Mouse (Mus musculus): ENCODE results near the gene Ano4. TPM values are rescaled to one million over a fixed set of nuclear protein-coding genes. Genes with fewer than 3 reads are reported as not detected.

Gene Ano4
- polyA plus RNA-seq (2015; fragmentation: Nextera tagmentation; extraction: Ambion mirVana): 10.6 and 11.9 TPM in 2 replicates

GRCm38 (mm10) chr10:89344491-89345195, at the start of gene Ano4:
Ano4 (minus strand) TSS chr10:89344762.
- peak within 1 kb of the TSS; percentile 75 for H3K9ac ChIP-seq (ENCODE audit: low read depth, low read length)
- no peaks in the 10 kb centered on the region for H3K36me3 ChIP-seq (ENCODE audit: control insufficient read depth, insufficient read depth, low read length)
- H3K4me1 ChIP-seq (ENCODE audit: control insufficient read depth, insufficient read depth, low read depth, low read length): peaks cover 5% of the 10 kb centered on the region
- peak within 1 kb of the TSS; percentile 87 for H3K4me2 ChIP-seq (ENCODE audit: low read length)
- H3K4me3 ChIP-seq (ENCODE audit: low read length): peak within 1 kb of the TSS; percentile 63
- H3K9me3 ChIP-seq (ENCODE audit: control insufficient read depth, low read length): no peaks in the 10 kb centered on the region
- under 1% methylated on average over 64 of the region's 70 CpGs for WGBS
- H3K27me3 ChIP-seq (replicated peaks; ENCODE audit: control insufficient read depth, insufficient read depth, low read length): peaks cover 10% of the 10 kb centered on the region
- peak; percentile 92 for ATAC-seq
- H3K27ac ChIP-seq (ENCODE audit: low read depth, low read length): no peak within 1 kb of the TSS

- no peak overlapping the region for H3K9ac ChIP-seq (ENCODE audit: low read depth, low read length)
- H3K36me3 ChIP-seq (ENCODE audit: control insufficient read depth, insufficient read depth, low read length): no peaks in the 10 kb centered on the region
- H3K27ac ChIP-seq (ENCODE audit: low read depth, low read length): no peak overlapping the region
- H3K4me1 ChIP-seq (ENCODE audit: control insufficient read depth, insufficient read depth, low read depth, low read length): no peaks in the 10 kb centered on the region
- no peak overlapping the region for H3K4me2 ChIP-seq (ENCODE audit: low read length)
- ATAC-seq: no peak; the same call in 1 of the 2 replicates
- H3K4me3 ChIP-seq (ENCODE audit: low read length): no peak overlapping the region
- H3K27me3 ChIP-seq (replicated peaks; ENCODE audit: control insufficient read depth, insufficient read depth, low read length): no peaks in the 10 kb centered on the region
- WGBS: 34% methylated on average over 4 of the region's 4 CpGs
- H3K9me3 ChIP-seq (ENCODE audit: control insufficient read depth, low read length): no peaks in the 10 kb centered on the region
Observed at GRCm38 (mm10) chr10:89392687-89393086, 48.1 kb upstream of the Ano4 start.

DNA sequence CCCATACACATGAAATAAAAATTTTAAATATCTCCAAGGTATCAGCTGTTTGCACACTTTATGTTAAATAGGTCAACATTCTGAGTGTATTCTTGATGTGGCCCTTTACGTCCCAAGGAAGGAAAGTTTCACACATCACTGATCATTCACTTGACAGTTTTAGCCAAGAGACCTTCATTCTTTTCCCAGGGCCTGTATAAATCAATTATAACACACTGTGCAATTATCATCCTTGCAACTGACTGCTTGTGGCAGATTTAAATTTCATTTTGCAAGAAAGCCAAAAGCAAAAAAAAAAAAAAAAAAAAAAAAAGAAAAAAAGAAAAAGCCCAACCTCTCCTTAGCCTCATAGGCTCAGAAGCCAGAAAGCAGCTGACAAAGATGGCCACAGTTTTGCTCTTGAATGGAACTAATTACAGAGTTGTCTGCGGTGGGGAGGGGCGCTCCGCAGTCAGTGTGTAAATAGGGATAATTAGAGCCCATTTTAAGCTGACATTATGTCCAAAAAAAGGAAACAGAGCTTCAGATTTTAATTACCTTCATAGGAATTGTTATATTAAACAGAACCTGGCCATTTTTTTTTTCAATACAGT, 47.1 kb upstream of the Ano4 start:
- Histone ChIP-seq H3K4me3 (ENCODE audit: low read length) (no peak overlapping the region), H3K9me3 (ENCODE audit: control insufficient read depth, low read length) (no peaks in the 10 kb centered on the region), H3K9ac (ENCODE audit: low read depth, low read length) (no peak overlapping the region), H3K27ac (ENCODE audit: low read depth, low read length) (no peak overlapping the region), H3K4me2 (ENCODE audit: low read length) (no peak overlapping the region), H3K36me3 (ENCODE audit: control insufficient read depth, insufficient read depth, low read length) (no peaks in the 10 kb centered on the region), H3K27me3 (replicated peaks; ENCODE audit: control insufficient read depth, insufficient read depth, low read length) (no peaks in the 10 kb centered on the region), H3K4me1 (ENCODE audit: control insufficient read depth, insufficient read depth, low read depth, low read length) (no peaks in the 10 kb centered on the region)
- WGBS: 62% methylated on average over 4 of the region's 4 CpGs
- no peak for ATAC-seq

GRCm38 (mm10) chr10:89386461-89386860, 41.9 kb upstream of the Ano4 start:
- no peak for ATAC-seq
- WGBS: 93% methylated on average over 3 of the region's 3 CpGs
- Histone ChIP-seq H3K4me2 (ENCODE audit: low read length) (no peak overlapping the region), H3K36me3 (ENCODE audit: control insufficient read depth, insufficient read depth, low read length) (no peaks in the 10 kb centered on the region), H3K4me1 (ENCODE audit: control insufficient read depth, insufficient read depth, low read depth, low read length) (no peaks in the 10 kb centered on the region), H3K27me3 (replicated peaks; ENCODE audit: control insufficient read depth, insufficient read depth, low read length) (no peaks in the 10 kb centered on the region), H3K4me3 (ENCODE audit: low read length) (no peak overlapping the region), H3K9me3 (ENCODE audit: control insufficient read depth, low read length) (no peaks in the 10 kb centered on the region), H3K9ac (ENCODE audit: low read depth, low read length) (no peak overlapping the region), H3K27ac (ENCODE audit: low read depth, low read length) (no peak overlapping the region)

- no peak overlapping the region for H3K4me3 ChIP-seq (ENCODE audit: low read length)
- no peaks in the 10 kb centered on the region for H3K4me1 ChIP-seq (ENCODE audit: control insufficient read depth, insufficient read depth, low read depth, low read length)
- peak; percentile 85 for ATAC-seq
- H3K9me3 ChIP-seq (ENCODE audit: control insufficient read depth, low read length): no peaks in the 10 kb centered on the region
- 7% methylated on average over 5 of the region's 5 CpGs for WGBS
- no peaks in the 10 kb centered on the region for H3K36me3 ChIP-seq (ENCODE audit: control insufficient read depth, insufficient read depth, low read length)
- no peak overlapping the region for H3K4me2 ChIP-seq (ENCODE audit: low read length)
- H3K27ac ChIP-seq (ENCODE audit: low read depth, low read length): no peak overlapping the region
- no peaks in the 10 kb centered on the region for H3K27me3 ChIP-seq (replicated peaks; ENCODE audit: control insufficient read depth, insufficient read depth, low read length)
- no peak overlapping the region for H3K9ac ChIP-seq (ENCODE audit: low read depth, low read length)
Observed at GRCm38 (mm10) chr10:89383462-89383861, 38.9 kb upstream of the Ano4 start.

DNA sequence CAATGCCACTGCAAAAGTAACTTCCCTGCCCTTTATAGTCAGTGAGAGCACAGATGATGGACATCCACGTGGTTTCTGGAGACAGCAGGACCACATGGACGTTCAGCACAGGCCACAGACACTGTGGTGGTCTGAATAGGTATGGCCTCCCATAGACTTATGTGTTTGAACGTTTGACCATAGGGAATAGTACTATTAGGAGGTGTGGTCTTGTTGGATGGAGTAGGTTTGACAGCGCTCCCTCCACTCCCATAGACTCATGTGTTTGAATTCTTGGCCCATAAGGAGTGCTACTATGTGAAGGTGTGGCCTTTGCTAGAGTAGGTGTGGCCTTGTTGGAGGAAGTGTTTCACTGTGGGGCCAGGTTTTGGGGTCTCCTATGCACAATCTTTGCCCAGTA, 33.2 kb upstream of the Ano4 start:
- Histone ChIP-seq H3K36me3 (ENCODE audit: control insufficient read depth, insufficient read depth, low read length) (no peaks in the 10 kb centered on the region), H3K27ac (ENCODE audit: low read depth, low read length) (no peak overlapping the region), H3K4me2 (ENCODE audit: low read length) (no peak overlapping the region), H3K9me3 (ENCODE audit: control insufficient read depth, low read length) (no peaks in the 10 kb centered on the region), H3K9ac (ENCODE audit: low read depth, low read length) (no peak overlapping the region), H3K4me3 (ENCODE audit: low read length) (no peak overlapping the region), H3K4me1 (ENCODE audit: control insufficient read depth, insufficient read depth, low read depth, low read length) (no peaks in the 10 kb centered on the region), H3K27me3 (replicated peaks; ENCODE audit: control insufficient read depth, insufficient read depth, low read length) (no peaks in the 10 kb centered on the region)
- 77% methylated on average over 4 of the region's 4 CpGs for WGBS
- ATAC-seq: no peak

DNA sequence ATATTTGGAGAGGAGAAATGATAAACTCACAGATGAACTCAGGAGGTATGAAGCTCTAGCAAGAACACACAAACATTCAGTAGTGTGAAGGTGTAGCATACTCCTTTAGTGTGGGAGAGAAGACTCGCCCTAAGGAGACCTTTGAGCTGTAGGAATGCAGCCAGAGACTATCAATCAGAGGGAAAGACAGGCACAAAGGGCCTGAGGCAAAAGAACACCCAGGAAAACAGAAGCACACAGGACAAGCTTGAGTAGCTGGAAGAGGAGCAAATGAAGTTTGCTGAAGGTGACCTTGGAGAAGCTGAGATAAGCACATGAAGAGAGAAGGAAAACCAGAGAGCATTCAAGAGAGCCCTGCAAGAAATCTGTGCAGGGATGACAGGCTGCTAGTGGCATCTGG, 25.5 kb upstream of the Ano4 start:
- H3K9me3 ChIP-seq (ENCODE audit: control insufficient read depth, low read length): no peaks in the 10 kb centered on the region; the same call in 1 of the 2 replicates
- no peak for ATAC-seq

DNA sequence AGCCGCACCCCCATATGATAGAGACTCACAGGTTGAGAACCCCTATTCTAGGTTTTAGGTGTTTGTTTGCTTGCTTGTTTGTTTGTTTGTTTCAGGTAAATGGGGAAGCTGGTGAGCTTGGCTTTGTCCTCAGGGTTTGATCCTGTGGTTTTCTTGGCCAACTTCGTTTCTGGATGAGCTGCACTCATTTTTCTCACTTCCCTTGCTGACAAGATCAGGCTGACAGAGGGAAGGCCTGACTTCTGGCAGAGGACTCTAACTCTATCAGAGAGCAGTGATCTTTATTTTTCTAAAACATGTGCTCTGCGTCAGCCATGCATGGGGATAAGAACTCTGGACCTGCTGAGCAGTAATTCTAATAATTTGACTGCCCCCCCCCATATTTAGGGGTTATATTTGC, 14.4 kb upstream of the Ano4 start:
- no peaks in the 10 kb centered on the region for H3K4me1 ChIP-seq (ENCODE audit: control insufficient read depth, insufficient read depth, low read depth, low read length)
- 82% methylated on average over 3 of the region's 3 CpGs for WGBS
- no peak overlapping the region for H3K9ac ChIP-seq (ENCODE audit: low read depth, low read length)
- H3K27me3 ChIP-seq (replicated peaks; ENCODE audit: control insufficient read depth, insufficient read depth, low read length): no peaks in the 10 kb centered on the region
- no peak overlapping the region for H3K27ac ChIP-seq (ENCODE audit: low read depth, low read length)
- no peak overlapping the region for H3K4me3 ChIP-seq (ENCODE audit: low read length)
- H3K36me3 ChIP-seq (ENCODE audit: control insufficient read depth, insufficient read depth, low read length): no peaks in the 10 kb centered on the region
- no peak for ATAC-seq
- no peaks in the 10 kb centered on the region for H3K9me3 ChIP-seq (ENCODE audit: control insufficient read depth, low read length)
- no peak overlapping the region for H3K4me2 ChIP-seq (ENCODE audit: low read length)

More for the DNA sequence above, 25.5 kb upstream of the Ano4 start:
- 48% methylated on average over 1 of the region's 1 CpGs for WGBS
- no peak overlapping the region for H3K27ac ChIP-seq (ENCODE audit: low read depth, low read length)
- H3K4me1 ChIP-seq (ENCODE audit: control insufficient read depth, insufficient read depth, low read depth, low read length): no peaks in the 10 kb centered on the region
- H3K27me3 ChIP-seq (replicated peaks; ENCODE audit: control insufficient read depth, insufficient read depth, low read length): no peaks in the 10 kb centered on the region
- no peak overlapping the region for H3K9ac ChIP-seq (ENCODE audit: low read depth, low read length)
- H3K4me2 ChIP-seq (ENCODE audit: low read length): no peak overlapping the region
- no peak overlapping the region for H3K4me3 ChIP-seq (ENCODE audit: low read length)
- no peaks in the 10 kb centered on the region for H3K36me3 ChIP-seq (ENCODE audit: control insufficient read depth, insufficient read depth, low read length)

DNA sequence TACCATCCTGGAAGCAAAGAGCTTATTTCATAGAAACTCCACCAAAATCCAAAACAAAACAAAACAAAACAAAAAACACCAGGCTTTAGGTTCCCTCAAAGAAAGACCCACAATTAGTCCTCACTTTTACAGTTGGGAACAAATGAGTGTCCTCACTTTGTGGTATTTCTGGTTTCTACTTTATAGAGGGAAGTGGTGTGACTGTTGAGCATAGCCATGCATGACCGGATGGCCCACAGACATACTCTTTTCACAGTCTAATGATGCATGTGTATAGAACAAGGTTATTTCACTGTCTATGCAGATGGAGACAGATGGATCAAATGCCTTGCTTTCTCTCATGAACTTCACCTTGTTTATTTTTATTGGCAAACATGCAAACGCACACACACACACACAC, 10.1 kb upstream of the Ano4 start:
- no peaks in the 10 kb centered on the region for H3K9me3 ChIP-seq (ENCODE audit: control insufficient read depth, low read length)
- 84% methylated on average over 2 of the region's 2 CpGs for WGBS
- ATAC-seq: no peak

More for the DNA sequence above, 10.1 kb upstream of the Ano4 start:
- no peaks in the 10 kb centered on the region for H3K36me3 ChIP-seq (ENCODE audit: control insufficient read depth, insufficient read depth, low read length)
- H3K4me2 ChIP-seq (ENCODE audit: low read length): no peak overlapping the region
- H3K27ac ChIP-seq (ENCODE audit: low read depth, low read length): no peak overlapping the region
- no peaks in the 10 kb centered on the region for H3K27me3 ChIP-seq (replicated peaks; ENCODE audit: control insufficient read depth, insufficient read depth, low read length)
- H3K9ac ChIP-seq (ENCODE audit: low read depth, low read length): no peak overlapping the region
- H3K4me1 ChIP-seq (ENCODE audit: control insufficient read depth, insufficient read depth, low read depth, low read length): no peaks in the 10 kb centered on the region
- no peak overlapping the region for H3K4me3 ChIP-seq (ENCODE audit: low read length)
